Mouse (Mus musculus): ENCODE measurements around the gene Gnas. TPM values are rescaled to one million over a fixed set of nuclear protein-coding genes. Genes with fewer than 3 reads are reported as not detected.
A peak's percentile ranks its signal among the peaks of the same experiment; 100 is the strongest.
"Not testable (repeated sequence)": the region's sequence is repeated elsewhere in the genome, so short reads cannot be mapped to it uniquely, and the experiment has no call there.

Gene Gnas
- polyA plus RNA-seq, 1 experiment from 2014 or later, result 1,446 TPM

GRCm38 (mm10) chr2:174339701-174340100 is 55.6 kb downstream of the Gnas start:
- Histone ChIP-seq H3K4me2 (no peak overlapping the region), H3K27me3 (replicated peaks) (no peaks in the 10 kb centered on the region), H3K9ac (no peak overlapping the region), H3K4me3 (no peak overlapping the region), H3K4me1 (replicated peaks) (peaks cover 90% of the 10 kb centered on the region), H3K27ac (ENCODE audit: poor library complexity, severe bottlenecking) (no peak overlapping the region), H3K36me3 (peaks cover 40% of the 10 kb centered on the region), H3K9me3 (replicated peaks) (no peaks in the 10 kb centered on the region)
- peak; percentile 29 for ATAC-seq (ENCODE audit: insufficient number of reproducible peaks, low FRiP score)
- WGBS, result 95% methylated on average over 1 of the region's 1 CpGs

GRCm38 (mm10) chr2:174340229-174340892 is 56.2 kb downstream of the Gnas start:
- H3K36me3 ChIP-seq, result peaks cover 46% of the 10 kb centered on the region
- no peak overlapping the region for H3K27ac ChIP-seq (ENCODE audit: poor library complexity, severe bottlenecking)
- H3K9me3 ChIP-seq (replicated peaks), result no peaks in the 10 kb centered on the region
- H3K4me2 ChIP-seq, result no peak overlapping the region
- H3K27me3 ChIP-seq (replicated peaks), result no peaks in the 10 kb centered on the region
- peaks cover 89% of the 10 kb centered on the region for H3K4me1 ChIP-seq (replicated peaks)
- ATAC-seq (ENCODE audit: insufficient number of reproducible peaks, low FRiP score), result no peak
- WGBS, result 84% methylated on average over 3 of the region's 3 CpGs
- H3K4me3 ChIP-seq, result no peak overlapping the region
- no peak overlapping the region for H3K9ac ChIP-seq

GRCm38 (mm10) chr2:174340893-174341580 is 56.9 kb downstream of the Gnas start:
- Histone ChIP-seq H3K4me3 (no peak overlapping the region), H3K9me3 (replicated peaks) (no peaks in the 10 kb centered on the region), H3K27me3 (replicated peaks) (no peaks in the 10 kb centered on the region), H3K4me2 (no peak overlapping the region), H3K27ac (ENCODE audit: poor library complexity, severe bottlenecking) (no peak overlapping the region), H3K36me3 (peaks cover 53% of the 10 kb centered on the region), H3K9ac (no peak overlapping the region), H3K4me1 (replicated peaks) (peaks cover 82% of the 10 kb centered on the region)
- ATAC-seq (ENCODE audit: insufficient number of reproducible peaks, low FRiP score), result no peak
- WGBS, result 77% methylated on average over 4 of the region's 4 CpGs

GRCm38 (mm10) chr2:174342793-174343400 is 58.8 kb downstream of the Gnas start:
- WGBS, result 55% methylated on average over 8 of the region's 8 CpGs
- Histone ChIP-seq H3K27ac (ENCODE audit: poor library complexity, severe bottlenecking) (peak overlapping the region; percentile 89), H3K4me1 (replicated peaks) (peaks cover 65% of the 10 kb centered on the region), H3K9me3 (replicated peaks) (no peaks in the 10 kb centered on the region), H3K4me3 (no peak overlapping the region), H3K36me3 (peaks cover 63% of the 10 kb centered on the region), H3K27me3 (replicated peaks) (no peaks in the 10 kb centered on the region), H3K9ac (peak overlapping the region; percentile 54; the same call in 1 of the 2 replicates), H3K4me2 (peak overlapping the region; percentile 25; the same call in 1 of the 2 replicates)
- no peak for ATAC-seq (ENCODE audit: insufficient number of reproducible peaks, low FRiP score)

- 7% methylated on average over 1 of the region's 1 CpGs for WGBS
- H3K9me3 ChIP-seq (replicated peaks), result no peaks in the 10 kb centered on the region
- peaks cover 61% of the 10 kb centered on the region for H3K4me1 ChIP-seq (replicated peaks)
- no peak for ATAC-seq (ENCODE audit: insufficient number of reproducible peaks, low FRiP score)
- peak overlapping the region; percentile 89 for H3K27ac ChIP-seq (ENCODE audit: poor library complexity, severe bottlenecking)
- H3K4me2 ChIP-seq, result peak overlapping the region; percentile 57
- H3K4me3 ChIP-seq, result peak overlapping the region; percentile 6; the same call in 1 of the 2 replicates
- peak overlapping the region; percentile 57 for H3K9ac ChIP-seq
- no peaks in the 10 kb centered on the region for H3K27me3 ChIP-seq (replicated peaks)
- peaks cover 63% of the 10 kb centered on the region for H3K36me3 ChIP-seq
Measured at GRCm38 (mm10) chr2:174343566-174343965, 59.4 kb downstream of the Gnas start.

GRCm38 (mm10) chr2:174344003-174344655 is 60.0 kb downstream of the Gnas start:
- H3K4me2 ChIP-seq, result peak overlapping the region; percentile 57
- peak overlapping the region; percentile 6; the same call in 1 of the 2 replicates for H3K4me3 ChIP-seq
- 13% methylated on average over 3 of the region's 3 CpGs for WGBS
- H3K9ac ChIP-seq, result peak overlapping the region; percentile 57
- peaks cover 60% of the 10 kb centered on the region for H3K36me3 ChIP-seq
- peak overlapping the region; percentile 89 for H3K27ac ChIP-seq (ENCODE audit: poor library complexity, severe bottlenecking)
- ATAC-seq (ENCODE audit: insufficient number of reproducible peaks, low FRiP score), result peak; percentile 63
- H3K9me3 ChIP-seq (replicated peaks), result no peaks in the 10 kb centered on the region
- peaks cover 55% of the 10 kb centered on the region for H3K4me1 ChIP-seq (replicated peaks)
- H3K27me3 ChIP-seq (replicated peaks), result no peaks in the 10 kb centered on the region

- Histone ChIP-seq H3K4me3 (no peak overlapping the region), H3K4me2 (peak overlapping the region; percentile 38; the same call in 1 of the 2 replicates), H3K9ac (0 out of 2 replicates have a peak overlapping the region, but pooled peaks have one; percentile 55), H3K36me3 (peaks cover 52% of the 10 kb centered on the region), H3K9me3 (replicated peaks) (no peaks in the 10 kb centered on the region), H3K27me3 (replicated peaks) (no peaks in the 10 kb centered on the region), H3K4me1 (replicated peaks) (peaks cover 47% of the 10 kb centered on the region), H3K27ac (ENCODE audit: poor library complexity, severe bottlenecking) (peak overlapping the region; percentile 76)
- ATAC-seq (ENCODE audit: insufficient number of reproducible peaks, low FRiP score), result no peak
- WGBS, result 92% methylated on average over 16 of the region's 16 CpGs
Measured at GRCm38 (mm10) chr2:174344996-174345395, 60.9 kb downstream of the Gnas start.

GRCm38 (mm10) chr2:174346612-174346998 is 62.5 kb downstream of the Gnas start, which contains the start of gene Gm20721:
Gene Gm20721, minus strand, starts transcription at chr2:174346712.
- Histone ChIP-seq H3K9ac (no peak within 1 kb of the TSS), H3K4me2 (no peak within 1 kb of the TSS), H3K27me3 (replicated peaks) (no peaks in the 10 kb centered on the region), H3K9me3 (replicated peaks) (no peaks in the 10 kb centered on the region), H3K36me3 (peaks cover 46% of the 10 kb centered on the region), H3K4me3 (no peak within 1 kb of the TSS), H3K4me1 (replicated peaks) (peaks cover 32% of the 10 kb centered on the region), H3K27ac (ENCODE audit: poor library complexity, severe bottlenecking) (no peak within 1 kb of the TSS)
- ATAC-seq (ENCODE audit: insufficient number of reproducible peaks, low FRiP score), result no peak
- 95% methylated on average over 5 of the region's 5 CpGs for WGBS

- H3K9ac ChIP-seq; H3K9me3 ChIP-seq (replicated peaks); H3K27me3 ChIP-seq (replicated peaks); H3K27ac ChIP-seq (ENCODE audit: poor library complexity, severe bottlenecking); H3K4me2 ChIP-seq; ATAC-seq (ENCODE audit: insufficient number of reproducible peaks, low FRiP score); H3K4me3 ChIP-seq: not testable (repeated sequence)
- peaks cover 27% of the 10 kb centered on the region for H3K4me1 ChIP-seq (replicated peaks)
- WGBS, result 95% methylated on average over 2 of the region's 2 CpGs
- peaks cover 40% of the 10 kb centered on the region for H3K36me3 ChIP-seq
Measured at GRCm38 (mm10) chr2:174346999-174347668, 63.0 kb downstream of the Gnas start.

- Histone ChIP-seq H3K4me2 (no peak overlapping the region), H3K36me3 (no peaks in the 10 kb centered on the region), H3K9ac (no peak overlapping the region), H3K27ac (ENCODE audit: poor library complexity, severe bottlenecking) (no peak overlapping the region), H3K27me3 (replicated peaks) (no peaks in the 10 kb centered on the region), H3K9me3 (replicated peaks) (no peaks in the 10 kb centered on the region), H3K4me1 (replicated peaks) (no peaks in the 10 kb centered on the region), H3K4me3 (no peak overlapping the region)
- WGBS, result 84% methylated on average over 4 of the region's 4 CpGs
- no peak for ATAC-seq (ENCODE audit: insufficient number of reproducible peaks, low FRiP score)
Measured at GRCm38 (mm10) chr2:174358516-174358915, 74.4 kb downstream of the Gnas start.
